Mouse (Mus musculus) limb, embryonic 14.5 days (tissue): ENCODE results near the gene Mphosph6. TPM values are rescaled to one million over a fixed set of nuclear protein-coding genes. Genes with fewer than 3 reads are reported as not detected.

Source experiments
- ATAC-seq: fragments of 200-750 bp; cut with Nextera tagmentation; 2 replicates; pipeline ENCODE4 v1.8.0; 2017; ENCODE audit warnings: low read depth, moderate number of reproducible peaks, moderate TSS enrichment; ENCODE audit not compliant: low FRiP score
- DNase-seq: peaks from one replicate; pipeline ENCODE4 v3.0.0-alpha.2; 2015; ENCODE audit warnings: low spot score
- H3K27ac ChIP-seq: fragments of 300-500 bp; sonication (generic); replicated peaks from 2 replicates; pipeline ENCODE4 v1.5.1; 2014; ENCODE audit warnings: low read depth, mild to moderate bottlenecking, low read length, moderate library complexity, mixed read lengths
- H3K27me3 ChIP-seq: fragments of 300-500 bp; sonication (generic); 2 replicates; pipeline ENCODE4 v1.6.1; 2014; ENCODE audit warnings: low read length, mixed read lengths; ENCODE audit not compliant: control insufficient read depth, insufficient read depth
- H3K36me3 ChIP-seq: fragments of 300-500 bp; sonication (generic); 2 replicates; pipeline ENCODE4 v1.6.1; 2014; ENCODE audit warnings: mild to moderate bottlenecking, low read length, moderate library complexity, mixed read lengths; ENCODE audit not compliant: control insufficient read depth, insufficient read depth
- H3K4me1 ChIP-seq: fragments of 300-500 bp; sonication (generic); 2 replicates; pipeline ENCODE4 v1.6.1; 2014; ENCODE audit warnings: antibody characterized with exemption, low read length, mixed read lengths; ENCODE audit not compliant: control insufficient read depth, insufficient read depth
- H3K4me2 ChIP-seq: fragments of 300-500 bp; sonication (generic); replicated peaks from 2 replicates; pipeline ENCODE4 v1.6.1; 2014; ENCODE audit warnings: low read depth, mild to moderate bottlenecking, low read length, moderate library complexity; ENCODE audit not compliant: severe bottlenecking
- H3K4me3 ChIP-seq: fragments of 300-500 bp; sonication (generic); replicated peaks from 2 replicates; pipeline ENCODE4 v1.5.1; 2014; ENCODE audit warnings: low read length
- H3K9ac ChIP-seq: fragments of 300-500 bp; sonication (generic); 2 replicates; pipeline ENCODE4 v1.6.1; 2014; ENCODE audit warnings: mild to moderate bottlenecking, low read depth, low read length, moderate library complexity; ENCODE audit not compliant: severe bottlenecking
- H3K9me3 ChIP-seq: fragments of 300-500 bp; sonication (generic); 2 replicates; pipeline ENCODE4 v1.6.1; 2016; ENCODE audit warnings: low read length; ENCODE audit not compliant: control insufficient read depth
- POLR2A ChIP-seq: fragments of 200-500 bp; IDR thresholded peaks from 2 replicates; pipeline ENCODE4 v1.8.0; 2012; ENCODE audit warnings: inconsistent platforms, mild to moderate bottlenecking, moderate library complexity, borderline replicate concordance; ENCODE audit not compliant: insufficient read depth, insufficient read length; ENCODE audit errors: extremely low read depth
- WGBS: fragments of 180-500 bp; shearing (Covaris S2); extraction: QIAGEN DNeasy Blood & Tissue Kit; methylation state at CpG from one replicate; pipeline ENCODE4 v1.1.7; 2014; 5-methylcytosine and 5-hydroxymethylcytosine counted together
- polyA plus RNA-seq, 2 experiments: library from polyadenylated mRNA; depleted of rRNA in 1 of 2; stranded (reverse) in 1 of 2; unstranded in 1 of 2; fragments of >200 nt; fragmentation: Nextera tagmentation in 1 of 2; extraction: Ambion mirVana in 1 of 2; gene quantifications; 2 replicates each; pipeline versions ENCODE4 v1.2.1 to v1.2.3; 2012 to 2014

Mphosph6 gene
- polyA plus RNA-seq, 2 experiments, result 44.4 to 55.9 TPM

DNA sequence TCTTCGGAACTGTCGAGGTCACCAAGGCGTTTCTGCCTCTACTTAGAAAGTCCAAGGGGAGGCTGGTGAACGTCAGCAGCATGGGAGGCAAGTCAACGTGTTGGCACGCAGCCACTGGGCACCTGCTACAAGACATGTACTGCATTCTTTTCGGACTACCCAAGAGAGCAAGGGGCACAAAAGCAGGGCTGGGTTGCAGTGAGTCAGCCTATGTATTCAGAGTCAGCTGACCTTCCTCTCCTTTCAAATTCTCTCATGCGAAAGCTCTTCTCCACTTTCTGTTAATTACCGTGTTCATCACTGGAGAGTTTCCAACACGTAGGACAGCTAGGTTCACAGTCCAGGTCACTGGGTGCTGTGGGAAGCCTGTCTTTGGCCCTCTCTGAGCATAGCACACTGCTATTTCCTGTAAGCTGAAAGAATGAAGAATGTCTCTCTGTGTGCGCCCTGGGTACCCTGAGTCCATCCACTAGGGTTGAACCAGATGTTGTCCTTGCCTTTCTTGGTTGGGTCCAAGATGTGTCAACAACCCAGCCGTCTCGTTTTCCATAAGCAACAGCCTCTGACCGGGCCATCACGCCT is 59.2 kb downstream of the Mphosph6 start:
- Histone ChIP-seq H3K9ac (no peak overlapping the region), H3K4me1 (no peaks in the 10 kb centered on the region), H3K27ac (no peak overlapping the region), H3K36me3 (no peaks in the 10 kb centered on the region), H3K4me3 (no peak overlapping the region), H3K27me3 (no peaks in the 10 kb centered on the region), H3K4me2 (no peak overlapping the region), H3K9me3 (no peaks in the 10 kb centered on the region)
- no peak for DNase-seq
- WGBS, result 87% methylated on average over 15 of the region's 15 CpGs
- no peak for ATAC-seq
- TF ChIP-seq POLR2A, result no peak

Other genes with a start within 250 kb of the Mphosph6 start
- gene Sdr42e1, start 128.3 kb downstream of the Mphosph6 start, polyA plus RNA-seq (2012; rRNA removed), result 5.2 and 6.4 TPM in 2 replicates
- 6.6 and 7.8 TPM in 2 replicates for gene Sdr42e1, start 128.3 kb downstream of the Mphosph6 start, polyA plus RNA-seq (2014; fragmentation: Nextera tagmentation; extraction: Ambion mirVana)
- 0.18 and 0.21 TPM in 2 replicates for gene Hsd17b2, start 100.0 kb downstream of the Mphosph6 start, polyA plus RNA-seq (2012; rRNA removed)
- 0.65 TPM in 1 of 2 replicates, not detected in the other for gene Hsd17b2, start 100.0 kb downstream of the Mphosph6 start, polyA plus RNA-seq (2014; fragmentation: Nextera tagmentation; extraction: Ambion mirVana)